In the genomic region with DNA sequence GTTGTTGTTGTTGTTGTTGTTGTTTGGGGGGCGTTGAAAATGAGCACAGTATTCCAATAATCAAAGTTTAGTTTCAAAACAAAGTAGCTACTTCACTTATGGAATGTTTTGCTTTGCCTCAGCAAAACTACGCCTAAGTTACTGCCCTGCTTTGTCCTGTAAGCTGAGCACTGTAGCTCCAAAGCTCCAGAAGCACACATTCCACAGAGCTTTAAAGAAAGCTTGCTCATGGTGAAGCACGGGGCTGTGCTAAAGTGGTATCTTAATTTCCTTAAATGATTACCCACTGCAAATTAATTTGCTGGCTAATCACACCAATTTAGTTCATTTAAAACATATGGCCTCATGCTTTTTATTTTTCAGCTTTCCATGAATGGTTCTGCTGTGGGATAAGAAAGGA, we compare ENCODE assay signal across 16 mouse cellular contexts. TPM values are rescaled to one million over a fixed set of nuclear protein-coding genes. Genes with fewer than 3 reads are reported as not detected.
A peak's percentile ranks its signal among the peaks of the same experiment; 100 is the strongest.
DNase-seq lines count a peak whose midpoint lies in the region; ATAC-seq and TF ChIP-seq lines count a peak whose summit lies in the region.
"Had no signal": no experiment of that assay in that cellular context is flagged by ENCODE, and none has a peak within 500 bp of the region (broad histone marks: within the 10 kb centered on the region; RNA-seq: fewer than 3 reads in every experiment).

No protein-coding gene starts in this region.

- CTCF ChIA-PET in Patski (lab: Charles Lee): interaction anchor here (1.0 to 17.1 kb wide), 6 partner anchors 9 to 864 kb away, joined by 3 to 345 read pairs (median 13); no protein-coding TSS in a partner anchor

- no peak overlapping the region for H3K4me2 ChIP-seq in hindbrain, embryonic 14.5 days (replicated peaks)

- H3K4me3 ChIP-seq in hindbrain, embryonic 14.5 days (replicated peaks; ENCODE audit: low read length): no peak overlapping the region
- no peak overlapping the region for H3K4me3 ChIP-seq in hindbrain, embryonic 10.5 days
- peak overlapping the region; percentile 62 for H3K4me3 ChIP-seq in embryonic facial prominence, embryonic 10.5 days
- H3K4me3 ChIP-seq in limb, embryonic 10.5 days: peak overlapping the region; percentile 48

- TF ChIP-seq CTCF in Patski (IDR thresholded peaks at IDR 0.05): no peak

- H3K36me3 ChIP-seq in hindbrain, embryonic 14.5 days (replicated peaks; ENCODE audit: control insufficient read depth, insufficient read depth): no peaks in the 10 kb centered on the region
- H3K36me3 ChIP-seq in hindbrain, embryonic 10.5 days: no peaks in the 10 kb centered on the region
- H3K36me3 ChIP-seq in embryonic facial prominence, embryonic 10.5 days (replicated peaks): no peaks in the 10 kb centered on the region
- H3K36me3 ChIP-seq in limb, embryonic 10.5 days: no peaks in the 10 kb centered on the region

- 0% methylated on average over 3 of the region's 3 CpGs for WGBS in hindbrain, embryonic 14.5 days
- 0% methylated on average over 3 of the region's 3 CpGs for WGBS in hindbrain, embryonic 10.5 days
- 2% methylated on average over 3 of the region's 3 CpGs for WGBS in embryonic facial prominence, embryonic 10.5 days
- under 1% methylated on average over 3 of the region's 3 CpGs for WGBS in limb, embryonic 10.5 days

- in situ Hi-C loops in Patski (cut with MboI; ENCODE audit: low pct_unique_long_range_greater_than_20kb): loop anchor here (5.0 to 25.0 kb wide), 8 partner anchors 729 to 1364 kb away; partner anchors contain the start of gene Ap1ar

- no peaks in the 10 kb centered on the region for H3K9me3 ChIP-seq in hindbrain, embryonic 14.5 days (ENCODE audit: control insufficient read depth, low read length)
- H3K9me3 ChIP-seq in hindbrain, embryonic 10.5 days: no peaks in the 10 kb centered on the region
- no peaks in the 10 kb centered on the region for H3K9me3 ChIP-seq in embryonic facial prominence, embryonic 10.5 days
- no peaks in the 10 kb centered on the region for H3K9me3 ChIP-seq in limb, embryonic 10.5 days (replicated peaks)

- ATAC-seq in hindbrain, embryonic 14.5 days (ENCODE audit: low FRiP score): no peak
- ATAC-seq in Patski: no peak

- H3K4me1 ChIP-seq in hindbrain, embryonic 14.5 days (replicated peaks; ENCODE audit: control insufficient read depth, insufficient read depth, low read length): peaks cover 17% of the 10 kb centered on the region; the same call in 1 of the 2 replicates
- H3K4me1 ChIP-seq in hindbrain, embryonic 10.5 days (replicated peaks): peaks cover 45% of the 10 kb centered on the region
- H3K4me1 ChIP-seq in embryonic facial prominence, embryonic 10.5 days: peaks cover 45% of the 10 kb centered on the region
- H3K4me1 ChIP-seq in limb, embryonic 10.5 days: peaks cover 53% of the 10 kb centered on the region

- no peak overlapping the region for H3K9ac ChIP-seq in hindbrain, embryonic 14.5 days

- H3K27me3 ChIP-seq in hindbrain, embryonic 14.5 days (ENCODE audit: control insufficient read depth, insufficient read depth, low read length): peaks cover 95% of the 10 kb centered on the region
- peaks cover 100% of the 10 kb centered on the region for H3K27me3 ChIP-seq in hindbrain, embryonic 10.5 days (ENCODE audit: insufficient read depth, poor library complexity, severe bottlenecking)
- H3K27me3 ChIP-seq in Patski: no peaks in the 10 kb centered on the region
- H3K27me3 ChIP-seq in embryonic facial prominence, embryonic 10.5 days (replicated peaks; ENCODE audit: low read depth, poor library complexity, severe bottlenecking): peaks cover 100% of the 10 kb centered on the region
- peaks cover 100% of the 10 kb centered on the region for H3K27me3 ChIP-seq in limb, embryonic 10.5 days (ENCODE audit: low read depth, poor library complexity, severe bottlenecking)

- DNase-seq in hindbrain, embryonic 14.5 days (ENCODE audit: low spot score): peak; percentile 35
- DNase-seq in hindbrain, embryonic 10.5 days (ENCODE audit: low spot score): no peak
- peak; percentile 44 for DNase-seq in Patski (ENCODE audit: low read depth, low spot score)
- DNase-seq in embryonic facial prominence, embryonic 10.5 days (ENCODE audit: low spot score): no peak
- no peak for DNase-seq in limb, embryonic 10.5 days (ENCODE audit: low spot score)
- DNase-seq in adipocyte (ENCODE audit: low spot score): no peak
- no peak for DNase-seq in adrenal gland, adult 8-10 months
- DNase-seq in layer of hippocampus, adult 11-12 months (ENCODE audit: low spot score): no peak
- DNase-seq: adrenal gland, postnatal 25 days; heart, adult 11 months; heart, postnatal 14 days; kidney, adult 11 months; lung, postnatal 10 days had no signal

- POLR2A ChIA-PET in Patski (lab: Charles Lee): interaction anchor here (0.6 to 23.8 kb wide), 4 partner anchors 8 to 852 kb away, joined by 3 to 623 read pairs (median 5); no protein-coding TSS in a partner anchor

- no peak overlapping the region for H3K27ac ChIP-seq in hindbrain, embryonic 14.5 days
- H3K27ac ChIP-seq in hindbrain, embryonic 10.5 days: no peak overlapping the region
- no peak overlapping the region for H3K27ac ChIP-seq in embryonic facial prominence, embryonic 10.5 days (replicated peaks)
- no peak overlapping the region for H3K27ac ChIP-seq in limb, embryonic 10.5 days

RNA-seq across cellular contexts. Expression of gene Pitx2, which starts 1.5 kb away (rescaled TPM):
- 1.3 and 2.0 TPM in 2 replicates for polyA plus RNA-seq in hindbrain, embryonic 14.5 days (2014; fragmentation: Nextera tagmentation; extraction: Ambion mirVana)
- polyA plus RNA-seq in hindbrain, embryonic 10.5 days (2016; fragmentation: Nextera tagmentation; extraction: Ambion mirVana): 7.1 and 21.1 TPM in 2 replicates
- 199 TPM for polyA plus RNA-seq in Patski (2021)
- 41.4 and 43.8 TPM in 2 replicates for polyA plus RNA-seq in embryonic facial prominence, embryonic 10.5 days (2016; fragmentation: Nextera tagmentation; extraction: Ambion mirVana)
- polyA plus RNA-seq in limb, embryonic 10.5 days (2016; fragmentation: Nextera tagmentation; extraction: Ambion mirVana): 25.6 and 39.1 TPM in 2 replicates
- total RNA-seq in adrenal gland, adult 8-10 months (2022): under 1 TPM in 2 of 4 experiments, not detected in 2; 0.12 to 0.31 TPM
- total RNA-seq: layer of hippocampus, adult 18-20 months; left cerebral cortex, adult 8-10 months had no signal
- polyA plus RNA-seq: liver, adult 2 months had no signal

Comparison
In these comparisons a context has a peak if more than half of its experiments do, and no peak if none do; other contexts are left out.
1. DNase-seq: peak in hindbrain, embryonic 14.5 days (single experiment) and Patski (single experiment); none in hindbrain, embryonic 10.5 days (single experiment), embryonic facial prominence, embryonic 10.5 days (single experiment), limb, embryonic 10.5 days (single experiment), adipocyte (single experiment), adrenal gland, adult 8-10 months (single experiment) and layer of hippocampus, adult 11-12 months (single experiment).
2. H3K4me3 ChIP-seq: peak in embryonic facial prominence, embryonic 10.5 days (single experiment) and limb, embryonic 10.5 days (single experiment); none in hindbrain, embryonic 14.5 days (single experiment) and hindbrain, embryonic 10.5 days (single experiment).